Mouse (Mus musculus): Measurements from ENCODE around the gene Spint1. TPM values are rescaled to one million over a fixed set of nuclear protein-coding genes. Genes with fewer than 3 reads are reported as not detected.

Gene Spint1
- total and polyA plus RNA-seq, 3 experiments, result not detected

DNA sequence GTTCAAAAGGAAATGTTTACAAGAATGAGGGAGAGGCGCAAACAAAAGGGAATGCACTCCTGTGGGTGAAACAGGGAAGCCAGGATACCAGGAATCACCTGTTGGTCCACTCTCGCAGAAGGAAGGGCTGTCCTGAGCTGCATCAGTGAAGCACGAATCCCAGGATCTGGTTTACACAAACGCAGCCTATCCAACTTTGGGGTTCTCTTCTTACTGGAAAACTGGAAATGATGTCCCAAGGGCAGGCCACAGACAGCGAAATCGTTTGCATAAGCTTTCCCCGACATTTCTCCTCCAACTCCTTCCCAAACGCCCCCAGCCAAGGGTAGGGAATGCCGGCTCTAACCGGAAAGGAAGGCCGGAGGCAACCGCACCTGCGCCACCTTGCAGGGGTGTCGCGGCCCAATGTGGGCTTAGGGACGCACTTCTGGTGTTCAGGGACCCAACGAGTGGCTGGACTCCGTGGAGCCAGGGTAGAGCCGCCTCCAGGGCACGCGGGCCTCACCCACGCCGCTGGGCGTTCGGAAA, 416 bp upstream of the Spint1 start:
- DNase-seq (ENCODE audit: low read depth, low spot score), result no peak
- TF ChIP-seq POLR2AphosphoS5 (IDR thresholded peaks at IDR 0.05; ENCODE audit: borderline replicate concordance, low read depth, low read length) (no peak), MAZ (IDR thresholded peaks at IDR 0.05; ENCODE audit: low read depth, low read length) (no peak), USF1 (IDR thresholded peaks at IDR 0.05; ENCODE audit: low read depth, low read length) (no peak), POLR2A (IDR thresholded peaks at IDR 0.05; ENCODE audit: control insufficient read depth in 1 of 2, insufficient read depth in 1 of 2, low read depth in 1 of 2, low read length in 2 of 2, poor library complexity in 1 of 2) (no peak), SMC3 (IDR thresholded peaks at IDR 0.05; ENCODE audit: low read depth, low read length) (no peak), RCOR1 (IDR thresholded peaks at IDR 0.05; ENCODE audit: low read depth, low read length) (no peak), EP300 (IDR thresholded peaks at IDR 0.05; ENCODE audit: low read depth in 1 of 2, low read length in 2 of 2) (no peak), TBP (IDR thresholded peaks at IDR 0.05; ENCODE audit: low read depth, low read length) (no peak), SIN3A (IDR thresholded peaks at IDR 0.05; ENCODE audit: low read length) (no peak)

DNA sequence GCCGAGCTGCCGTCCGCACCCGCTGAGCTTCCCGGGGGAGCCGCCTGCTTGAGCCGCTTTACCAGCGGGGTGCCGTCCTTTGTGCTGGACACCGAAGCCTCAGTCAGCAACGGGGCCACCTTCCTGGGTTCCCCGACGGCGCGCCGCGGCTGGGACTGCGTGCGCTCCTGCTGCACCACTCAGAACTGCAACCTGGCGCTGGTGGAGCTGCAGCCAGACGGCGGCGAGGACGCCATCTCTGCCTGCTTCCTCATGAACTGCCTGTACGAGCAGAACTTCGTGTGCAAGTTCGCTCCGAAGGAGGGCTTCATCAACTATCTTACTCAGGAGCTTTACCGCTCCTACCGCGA, 684 bp downstream of the Spint1 start:
- DNase-seq (ENCODE audit: low read depth, low spot score), result no peak
- Histone ChIP-seq H3K4me3 (ENCODE audit: control insufficient read depth in 1 of 2, insufficient read depth in 1 of 2, low read depth in 2 of 2, low read length in 2 of 2) (no peak overlapping the region), H3K27ac (ENCODE audit: control insufficient read depth, low read depth, low read length) (no peak overlapping the region)

More for the DNA sequence above, 416 bp upstream of the Spint1 start:
- Histone ChIP-seq H3K9me3 (replicated peaks; ENCODE audit: insufficient read depth, low read length) (no peaks in the 10 kb centered on the region), H3K4me3 (ENCODE audit: control insufficient read depth in 1 of 2, insufficient read depth in 1 of 2, low read depth in 2 of 2, low read length in 2 of 2) (no peak overlapping the region), H3K79me2 (ENCODE audit: control insufficient read depth, insufficient read depth, low read length, poor library complexity) (no peaks in the 10 kb centered on the region), H3K36me3 (ENCODE audit: control insufficient read depth in 1 of 2, insufficient read depth in 2 of 2, low read length in 2 of 2) (peaks cover 0 to 8% of the 10 kb centered on the region in 2 experiments; a peak in 2 of 4 replicates), H3K9ac (ENCODE audit: control insufficient read depth, low read depth, low read length, poor library complexity, severe bottlenecking) (no peak overlapping the region), H3K27ac (ENCODE audit: control insufficient read depth, low read depth, low read length) (no peak overlapping the region), H3K4me1 (ENCODE audit: control insufficient read depth in 1 of 2, insufficient read depth in 2 of 2, low read length in 2 of 2) (peaks cover 2 to 12% of the 10 kb centered on the region in 2 experiments; a peak in 3 of 4 replicates), H3K27me3 (ENCODE audit: control insufficient read depth in 1 of 2, insufficient read depth in 2 of 2, low read length in 2 of 2) (peaks cover 0 to 2% of the 10 kb centered on the region in 2 experiments; a peak in 1 of 4 replicates)

GRCm38 (mm10) chr2:119238671-119239070, 1.5 kb downstream of the Spint1 start:
- Histone ChIP-seq H3K9me3 (replicated peaks; ENCODE audit: insufficient read depth, low read length) (no peaks in the 10 kb centered on the region), H3K36me3 (ENCODE audit: control insufficient read depth in 1 of 2, insufficient read depth in 2 of 2, low read length in 2 of 2) (peaks cover 0 to 8% of the 10 kb centered on the region in 2 experiments; a peak in 2 of 4 replicates), H3K4me3 (ENCODE audit: control insufficient read depth in 1 of 2, insufficient read depth in 1 of 2, low read depth in 2 of 2, low read length in 2 of 2) (no peak overlapping the region), H3K9ac (ENCODE audit: control insufficient read depth, low read depth, low read length, poor library complexity, severe bottlenecking) (no peak overlapping the region), H3K27me3 (ENCODE audit: control insufficient read depth in 1 of 2, insufficient read depth in 2 of 2, low read length in 2 of 2) (peaks cover 0 to 2% of the 10 kb centered on the region in 2 experiments; a peak in 1 of 4 replicates), H3K79me2 (ENCODE audit: control insufficient read depth, insufficient read depth, low read length, poor library complexity) (no peaks in the 10 kb centered on the region), H3K27ac (ENCODE audit: control insufficient read depth, low read depth, low read length) (no peak overlapping the region), H3K4me1 (ENCODE audit: control insufficient read depth in 1 of 2, insufficient read depth in 2 of 2, low read length in 2 of 2) (peaks cover 3 to 18% of the 10 kb centered on the region in 2 experiments; a peak in 3 of 4 replicates)
- no peak for DNase-seq (ENCODE audit: low read depth, low spot score)
- no peak for TF ChIP-seq USF2 (IDR thresholded peaks at IDR 0.05; ENCODE audit: borderline replicate concordance in 1 of 2, insufficient read depth in 1 of 2, low read depth in 1 of 2, low read length in 2 of 2)
- no peak for TF ChIP-seq TAL1 (IDR thresholded peaks at IDR 0.05; ENCODE audit: low read length)
- no peak for TF ChIP-seq RAD21 (IDR thresholded peaks at IDR 0.05; ENCODE audit: low read depth, low read length)
- no peak for TF ChIP-seq ZNF384 (IDR thresholded peaks at IDR 0.05; ENCODE audit: low read depth, low read length)
- no peak for TF ChIP-seq KAT2A (conservative IDR thresholded peaks at IDR 0.05; ENCODE audit: low read depth, low read length)
- TF ChIP-seq BHLHE40 (IDR thresholded peaks at IDR 0.05; ENCODE audit: borderline replicate concordance, low read depth, low read length), result no peak
- TF ChIP-seq ETS1 (IDR thresholded peaks at IDR 0.05; ENCODE audit: low read depth, low read length), result no peak
- TF ChIP-seq CTCF (IDR thresholded peaks at IDR 0.05 in 2 of 3, conservative IDR thresholded peaks at IDR 0.05 in 1 of 3; ENCODE audit: control insufficient read depth in 1 of 3, insufficient read depth in 1 of 3, low read depth in 2 of 3, low read length in 3 of 3, poor library complexity in 1 of 3, severe bottlenecking in 1 of 3), result no peak
- no peak for TF ChIP-seq ZKSCAN1 (IDR thresholded peaks at IDR 0.05; ENCODE audit: low read depth, low read length)
- no peak for TF ChIP-seq UBTF (IDR thresholded peaks at IDR 0.05; ENCODE audit: borderline replicate concordance, insufficient read depth, low read depth, low read length)
- no peak for TF ChIP-seq SMC3 (IDR thresholded peaks at IDR 0.05; ENCODE audit: low read depth, low read length)
- no peak for TF ChIP-seq POLR2AphosphoS5 (IDR thresholded peaks at IDR 0.05; ENCODE audit: borderline replicate concordance, low read depth, low read length)
- no peak for TF ChIP-seq MYC (IDR thresholded peaks at IDR 0.05; ENCODE audit: low read depth, low read length)
- no peak for TF ChIP-seq GABPA (IDR thresholded peaks at IDR 0.05; ENCODE audit: low read depth, low read length)
- no peak for TF ChIP-seq MAX (IDR thresholded peaks at IDR 0.05; ENCODE audit: low read length)
- no peak for TF ChIP-seq GATA1 (IDR thresholded peaks at IDR 0.05; ENCODE audit: low read depth, low read length)

More for the DNA sequence above, 684 bp downstream of the Spint1 start:
- H3K79me2 ChIP-seq (ENCODE audit: control insufficient read depth, insufficient read depth, low read length, poor library complexity), result no peaks in the 10 kb centered on the region
- H3K36me3 ChIP-seq (ENCODE audit: control insufficient read depth in 1 of 2, insufficient read depth in 2 of 2, low read length in 2 of 2), result peaks cover 0 to 8% of the 10 kb centered on the region in 2 experiments; a peak in 2 of 4 replicates
- H3K9ac ChIP-seq (ENCODE audit: control insufficient read depth, low read depth, low read length, poor library complexity, severe bottlenecking), result no peak overlapping the region
- H3K4me1 ChIP-seq (ENCODE audit: control insufficient read depth in 1 of 2, insufficient read depth in 2 of 2, low read length in 2 of 2), result peaks cover 3 to 18% of the 10 kb centered on the region in 2 experiments; a peak in 3 of 4 replicates
- TF ChIP-seq USF1 (IDR thresholded peaks at IDR 0.05; ENCODE audit: low read depth, low read length) (no peak), ETS1 (IDR thresholded peaks at IDR 0.05; ENCODE audit: low read depth, low read length) (no peak), CHD1 (IDR thresholded peaks at IDR 0.05; ENCODE audit: low read depth, low read length) (no peak), JUND (IDR thresholded peaks at IDR 0.05; ENCODE audit: low read depth, low read length) (no peak), ZKSCAN1 (IDR thresholded peaks at IDR 0.05; ENCODE audit: low read depth, low read length) (no peak), ELF1 (IDR thresholded peaks at IDR 0.05; ENCODE audit: low read depth, low read length) (no peak), HCFC1 (IDR thresholded peaks at IDR 0.05; ENCODE audit: low read depth, low read length) (no peak)
- peaks cover 0 to 2% of the 10 kb centered on the region in 2 experiments; a peak in 1 of 4 replicates for H3K27me3 ChIP-seq (ENCODE audit: control insufficient read depth in 1 of 2, insufficient read depth in 2 of 2, low read length in 2 of 2)
- no peaks in the 10 kb centered on the region for H3K9me3 ChIP-seq (replicated peaks; ENCODE audit: insufficient read depth, low read length)
